Mouse (Mus musculus) layer of hippocampus, adult 9-10 months (tissue): ENCODE results near the gene Ncstn.

Experiments
- DNase-seq: peaks from one replicate; pipeline ENCODE4 v3.0.0; 2022; ENCODE audit warnings: low spot score

Gene Ncstn

DNA sequence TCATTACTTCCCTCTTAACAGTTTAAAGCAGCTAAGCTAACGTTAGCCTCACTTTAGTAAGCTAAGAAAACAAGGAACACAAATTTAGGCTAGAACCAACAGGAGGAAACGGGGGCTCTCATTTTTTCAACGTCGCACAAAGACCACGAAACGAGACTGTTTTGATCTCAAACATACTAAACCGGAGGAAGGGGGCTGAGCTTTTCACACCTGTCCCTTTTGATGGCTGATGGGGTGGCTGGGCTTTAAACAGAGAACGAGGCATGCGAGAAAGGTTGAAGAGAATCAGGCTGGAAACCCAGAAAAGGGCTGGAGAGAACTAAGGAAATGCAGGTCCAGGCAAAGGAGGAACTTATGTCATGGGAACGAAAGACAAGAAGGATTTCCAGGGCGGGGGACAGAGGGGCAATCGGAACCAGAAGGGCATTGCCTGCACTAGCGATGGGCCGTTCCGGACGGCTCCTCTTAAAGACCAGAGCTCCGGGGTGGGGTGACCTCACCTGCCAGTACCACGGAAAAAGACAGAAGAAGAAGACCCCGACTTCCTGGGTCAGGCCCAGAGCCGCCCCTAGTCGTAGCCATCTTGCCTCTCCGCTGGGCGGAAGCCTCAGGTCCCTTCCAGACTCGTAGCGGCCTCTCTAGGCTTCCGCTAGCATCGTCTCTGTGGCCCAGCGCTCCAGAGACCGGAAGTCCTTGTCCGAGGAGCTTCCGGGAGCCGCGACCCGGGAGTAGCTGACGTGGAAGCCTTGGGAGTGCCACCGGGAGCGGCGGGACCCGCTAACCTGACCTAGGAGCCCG, at the start of gene Ncstn, which contains the start of gene Copa:
Ncstn (minus strand) TSS at position 695 of the 798 bp plus-strand sequence.
Copa (plus strand) TSS at position 429 of the 798 bp plus-strand sequence.
- DNase-seq = peak; percentile 85

GRCm38 (mm10) chr1:172132319-172132718, 49.7 kb upstream of the Ncstn start:
- no peak for DNase-seq

DNA sequence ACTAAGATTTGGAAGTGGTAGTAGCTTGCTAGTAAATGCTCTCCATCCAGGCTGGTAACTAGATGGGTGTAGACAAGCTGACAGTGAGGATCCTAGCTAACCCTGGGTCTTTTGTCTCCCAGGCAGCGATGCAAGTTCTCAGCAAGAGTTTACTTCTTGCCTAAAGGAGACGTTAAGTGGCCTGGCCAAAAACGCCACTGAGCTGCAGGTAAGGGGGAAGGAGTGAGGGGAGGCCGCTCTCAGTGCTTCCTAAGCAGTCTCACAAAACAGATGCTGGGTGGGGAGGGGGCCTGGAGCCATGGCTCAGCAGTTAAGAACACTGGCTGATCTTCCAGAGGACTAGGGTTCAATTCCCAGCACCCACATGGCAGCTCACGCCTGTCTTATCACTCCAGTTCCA, 47.2 kb upstream of the Ncstn start:
- DNase-seq = no peak

GRCm38 (mm10) chr1:172129108-172129507, 46.5 kb upstream of the Ncstn start:
- no peak for DNase-seq

DNA sequence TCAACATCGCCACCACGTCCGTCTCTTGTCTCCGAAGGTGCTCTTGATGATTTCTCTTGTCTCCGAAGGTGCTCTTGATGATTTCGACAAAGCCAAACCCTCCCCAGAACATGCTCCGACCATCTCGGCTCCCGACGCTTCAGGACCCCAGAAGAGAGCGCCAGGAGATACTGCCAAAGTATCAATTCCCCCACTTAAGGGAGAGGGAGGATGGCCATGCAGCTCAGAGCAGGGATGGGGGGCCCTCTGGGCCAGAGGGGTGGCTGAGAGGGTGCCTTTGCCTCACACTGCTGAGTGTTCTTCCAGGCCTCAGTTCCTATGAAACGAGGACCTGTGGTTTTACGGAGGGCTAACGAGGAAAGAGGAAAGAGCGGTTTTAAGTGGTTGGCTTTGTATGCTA, 46.0 kb upstream of the Ncstn start:
- no peak for DNase-seq

DNA sequence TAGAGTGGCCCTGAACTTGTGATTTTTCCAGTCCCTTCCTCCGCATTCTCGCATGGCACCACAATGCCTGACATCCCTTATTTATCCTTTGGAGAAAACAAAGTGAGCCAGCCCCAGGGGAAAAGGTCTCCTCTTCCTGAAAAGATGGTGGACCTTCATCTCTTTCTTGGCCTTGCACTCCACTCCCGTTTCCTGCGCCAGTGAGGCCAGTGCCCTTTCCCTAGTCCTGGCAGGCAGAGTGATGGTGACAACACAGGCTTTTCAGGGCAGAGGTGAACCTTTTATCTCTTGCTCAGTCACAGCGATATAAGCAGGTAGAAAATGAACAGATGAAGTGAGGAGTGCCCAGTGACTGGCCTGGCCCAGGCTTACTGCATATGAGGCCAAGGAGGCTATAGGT, 44.9 kb upstream of the Ncstn start:
- DNase-seq = no peak

DNA sequence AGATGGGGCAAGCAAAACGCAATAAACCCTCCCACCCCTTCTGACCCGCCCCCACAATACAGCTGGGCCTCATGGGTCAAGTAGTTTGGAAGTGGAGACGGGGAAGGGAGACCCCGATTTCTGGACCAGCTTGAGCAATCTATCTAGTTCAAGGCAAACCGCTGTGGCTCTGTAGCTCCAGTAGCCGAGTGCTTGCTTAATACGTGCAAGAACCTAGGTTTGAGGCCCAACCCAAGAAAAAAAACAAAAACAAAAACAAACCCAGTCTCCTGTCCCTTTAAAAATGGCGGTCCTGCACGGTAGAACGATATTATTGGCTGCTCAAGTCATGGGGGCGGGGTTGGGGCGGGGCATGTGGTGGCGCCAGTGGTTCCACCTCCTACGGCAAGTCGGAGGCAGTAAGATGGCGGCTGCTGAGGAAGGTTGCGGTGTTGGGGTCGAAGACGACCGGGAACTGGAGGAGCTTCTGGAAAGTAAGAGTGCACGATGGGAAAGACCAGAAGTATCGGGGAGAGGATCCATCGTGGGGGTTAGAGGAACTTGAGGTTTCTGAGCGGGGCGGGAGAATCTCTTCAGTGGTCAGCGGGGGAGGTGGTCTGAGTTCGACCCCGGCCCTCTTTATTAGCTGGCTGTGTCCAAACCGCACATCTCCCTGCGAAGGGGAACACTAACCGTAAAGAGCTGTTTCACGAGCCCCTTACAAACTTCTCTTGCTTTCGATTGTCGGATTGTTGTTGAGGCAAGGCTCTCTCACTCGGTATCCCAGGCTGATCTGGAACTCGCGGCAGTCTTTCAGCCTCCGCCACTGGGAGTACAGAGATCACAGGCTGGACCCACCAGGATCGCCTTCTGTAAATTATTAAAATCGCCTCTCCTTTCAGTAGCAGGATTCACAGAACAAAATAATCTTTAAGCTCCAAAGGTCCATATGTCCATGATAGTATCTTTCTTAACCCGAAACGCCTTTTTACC, 44.1 kb upstream of the Ncstn start, which contains the start of gene Pex19:
Pex19 (plus strand) TSS at position 380 of the 972 bp plus-strand sequence.
- DNase-seq = peak; percentile 27

DNA sequence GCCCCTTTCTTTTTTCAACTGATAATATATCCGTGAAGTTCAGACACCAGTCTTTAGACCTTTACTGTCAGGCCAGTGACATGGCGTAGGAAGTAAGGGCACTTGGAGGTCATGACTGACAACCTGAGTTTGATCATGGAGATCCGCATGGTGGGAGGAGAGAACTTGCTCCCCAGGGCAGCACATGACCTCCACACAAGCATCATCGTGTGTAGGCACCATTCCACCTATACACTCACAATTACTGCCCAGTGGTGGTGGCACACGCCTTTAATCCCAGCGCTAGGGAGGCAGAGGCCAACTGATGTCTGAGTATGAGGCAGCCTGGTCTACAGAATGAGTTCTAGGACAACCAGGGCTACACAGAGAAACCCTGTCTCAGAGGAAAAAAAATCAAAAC, 42.0 kb upstream of the Ncstn start:
- DNase-seq = no peak

DNA sequence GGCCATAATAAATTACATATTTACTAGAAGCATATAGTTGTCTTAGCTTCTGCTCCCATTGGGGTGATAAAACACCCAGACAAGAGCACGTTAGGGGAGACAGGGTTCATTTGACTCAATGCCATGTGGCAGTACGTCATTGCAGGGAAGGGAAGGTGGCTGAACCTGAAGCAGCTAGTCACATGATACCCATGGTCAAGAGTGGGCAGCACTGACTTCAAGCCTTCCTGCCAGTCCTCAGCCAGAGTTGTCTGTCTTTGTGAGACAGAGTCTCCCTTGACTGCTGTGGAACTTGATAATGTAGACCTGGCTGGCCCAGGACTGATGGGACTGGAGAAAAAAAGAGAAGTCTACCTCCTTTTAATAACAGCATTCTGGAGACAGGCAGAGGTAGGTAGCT, 40.1 kb upstream of the Ncstn start:
- DNase-seq = no peak

GRCm38 (mm10) chr1:172119720-172120119, 37.1 kb upstream of the Ncstn start:
- DNase-seq = peak; percentile 33

DNA sequence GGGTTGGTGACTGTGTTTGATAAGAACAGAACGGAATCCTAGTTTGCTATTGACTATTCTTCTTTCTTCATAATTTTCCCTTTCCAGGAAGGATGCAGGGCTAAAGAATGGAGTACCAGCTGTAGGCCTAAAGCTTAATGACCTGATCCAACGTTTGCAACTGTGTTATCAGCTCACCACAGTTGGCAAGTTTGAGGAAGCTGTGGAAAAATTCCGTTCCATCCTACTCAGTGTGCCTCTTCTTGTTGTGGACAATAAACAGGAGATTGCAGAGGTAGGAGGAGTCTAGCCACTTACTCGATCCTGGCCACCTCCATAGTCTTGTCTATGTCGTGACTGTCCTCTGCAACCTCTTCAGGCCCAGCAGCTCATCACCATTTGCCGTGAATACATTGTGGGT, 36.5 kb upstream of the Ncstn start:
- DNase-seq = no peak

DNA sequence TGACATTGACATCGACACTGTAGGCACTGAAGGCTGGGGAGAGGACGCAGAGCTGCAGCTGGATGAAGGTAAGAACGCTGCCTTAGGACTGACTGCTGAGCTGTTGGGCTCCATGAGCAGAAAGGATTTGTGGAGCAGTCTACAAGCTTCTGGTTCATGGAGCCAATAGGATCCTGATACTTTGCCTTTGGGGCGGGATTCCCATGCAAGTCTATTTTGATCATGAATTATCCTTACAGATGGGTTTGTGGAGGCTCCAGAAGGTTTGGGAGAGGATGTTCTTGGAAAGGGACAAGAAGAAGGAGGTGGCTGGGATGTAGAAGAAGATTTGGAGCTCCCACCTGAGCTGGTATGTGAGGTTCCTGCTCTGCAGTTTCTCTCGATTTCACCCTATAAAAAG, 34.4 kb upstream of the Ncstn start:
- no peak for DNase-seq

DNA sequence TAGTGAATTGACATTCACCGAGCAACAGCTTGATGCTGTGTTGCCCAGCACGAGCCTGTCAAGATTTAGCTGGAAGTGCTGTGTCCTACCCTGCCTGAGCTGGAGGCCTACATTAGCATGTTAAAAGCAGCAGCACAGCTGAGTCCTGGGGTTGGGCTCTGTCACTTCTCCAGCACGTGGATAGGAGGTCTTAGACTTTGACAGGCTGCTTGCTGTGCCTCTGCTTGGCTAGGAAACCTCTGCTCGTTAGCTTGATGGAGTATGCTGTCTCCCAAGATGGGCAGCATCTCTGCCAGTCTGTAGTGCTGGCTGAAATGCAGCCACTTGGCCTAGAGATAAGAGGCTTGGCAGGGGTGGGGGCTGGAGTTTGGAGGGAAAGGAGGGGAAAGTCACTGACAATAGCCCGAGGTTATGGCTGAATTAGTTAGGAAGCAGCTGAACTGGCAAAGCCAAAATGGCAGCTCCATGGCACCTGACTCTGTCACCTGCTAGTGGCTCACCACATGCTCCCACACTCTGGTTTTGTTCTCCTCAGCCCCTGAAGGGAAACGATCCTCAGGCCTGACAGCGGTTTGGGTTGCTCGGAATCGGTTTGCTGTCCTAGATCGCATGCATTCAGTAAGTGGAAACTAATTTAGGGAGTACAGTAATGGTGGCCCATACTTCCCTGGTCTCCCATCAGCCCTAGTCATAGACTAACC, 25.3 kb upstream of the Ncstn start:
- no peak for DNase-seq

DNA sequence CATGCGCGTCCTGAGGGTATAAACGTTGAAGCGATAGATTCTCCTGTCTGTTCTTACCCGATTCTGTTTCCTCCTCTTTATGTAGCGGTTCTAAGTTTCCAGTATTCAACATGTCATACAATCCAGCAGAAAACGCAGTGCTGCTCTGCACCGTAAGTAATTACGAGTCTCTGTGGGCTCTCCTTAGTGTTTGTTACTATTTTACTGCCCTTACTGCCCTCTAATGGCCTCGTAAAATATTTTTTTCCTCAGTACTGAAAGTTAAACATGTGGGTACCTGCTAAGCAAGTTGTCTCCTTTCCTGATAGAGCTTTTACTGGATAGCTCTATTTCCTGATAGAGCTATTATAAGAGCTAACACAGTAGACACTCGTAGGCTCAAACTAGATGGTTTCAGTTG, 22.5 kb upstream of the Ncstn start:
- no peak for DNase-seq

- DNase-seq = no peak
Measured at GRCm38 (mm10) chr1:172103619-172104018, 21.0 kb upstream of the Ncstn start.

DNA sequence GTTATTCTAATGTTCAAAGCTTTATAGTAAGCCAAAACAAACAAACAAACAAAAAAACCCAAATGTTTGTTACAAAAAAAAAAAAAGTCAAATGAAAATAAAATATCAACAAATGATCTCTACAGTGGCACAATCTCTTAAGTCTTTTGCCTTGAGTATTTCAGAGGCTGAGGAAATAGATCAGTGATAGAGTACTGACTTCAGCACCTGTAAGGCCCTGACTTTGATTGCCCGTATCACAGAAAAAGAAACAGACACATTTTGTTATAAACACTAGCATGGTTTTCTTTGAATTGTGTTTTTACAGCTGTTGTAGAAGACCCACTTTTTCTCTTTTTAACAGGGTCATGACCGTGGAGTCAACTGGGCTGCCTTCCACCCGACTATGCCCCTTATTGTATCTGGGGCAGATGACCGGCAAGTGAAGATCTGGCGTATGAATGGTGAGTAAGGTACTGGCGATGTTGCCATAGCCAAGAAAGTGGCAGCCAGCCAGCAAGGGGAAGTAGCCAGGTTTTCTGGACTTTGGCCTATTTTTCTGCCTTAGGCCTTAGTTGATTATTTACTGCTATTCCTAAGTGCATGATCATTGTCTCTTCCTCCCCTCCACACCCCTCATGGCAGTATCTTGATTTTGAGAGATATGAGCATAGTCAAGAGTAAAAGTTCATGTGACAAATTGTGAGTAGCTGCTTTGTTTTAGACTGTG, 16.9 kb upstream of the Ncstn start:
- DNase-seq = no peak

GRCm38 (mm10) chr1:172095202-172095601, 12.6 kb upstream of the Ncstn start:
- DNase-seq = no peak

DNA sequence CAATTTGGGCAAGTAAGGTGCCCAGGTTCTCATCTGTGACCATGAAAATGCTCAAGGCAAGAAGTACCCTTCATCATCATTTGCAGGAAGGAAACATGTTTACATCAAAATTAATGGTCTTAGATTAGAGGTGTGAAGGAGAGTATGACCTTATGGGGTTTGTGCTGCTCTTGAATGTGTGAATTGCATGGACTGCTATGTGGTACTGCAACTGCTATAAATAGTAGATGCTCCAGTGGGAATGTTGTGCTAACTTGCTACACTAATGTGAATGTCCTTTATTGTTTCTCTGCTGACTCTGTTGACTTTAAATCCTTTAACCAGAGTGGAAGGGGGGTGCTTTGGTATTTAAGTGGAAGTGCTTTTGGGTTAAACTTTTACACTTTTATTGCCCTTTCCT, 11.7 kb upstream of the Ncstn start:
- DNase-seq = no peak

GRCm38 (mm10) chr1:172093522-172093921, 10.9 kb upstream of the Ncstn start:
- DNase-seq = no peak

DNA sequence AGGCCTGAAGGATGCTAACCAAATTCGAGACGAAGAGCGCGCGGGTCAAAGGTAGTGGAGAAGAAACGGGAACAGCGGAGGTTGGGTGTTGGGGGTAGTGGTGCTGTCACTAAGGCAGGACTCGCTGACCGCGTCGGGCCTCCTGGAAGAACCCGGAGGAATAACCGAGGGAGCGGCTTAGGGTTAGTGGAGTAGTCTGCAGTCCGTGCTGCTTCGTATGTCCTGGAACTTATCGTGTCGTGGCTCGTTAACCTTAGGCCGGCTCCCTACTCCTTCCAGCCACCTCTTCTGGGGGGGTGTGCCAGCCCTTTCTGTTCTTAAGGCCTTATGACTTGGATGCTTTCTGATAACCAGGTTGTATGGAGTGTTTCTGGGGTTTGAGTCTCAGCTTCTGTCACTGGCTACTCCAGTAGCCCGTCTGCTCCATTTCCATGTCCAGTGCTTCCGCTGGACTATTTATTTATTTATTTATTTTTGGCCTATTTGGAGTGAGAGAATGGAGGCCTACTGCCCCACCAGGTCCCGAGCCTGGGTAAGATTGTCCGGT, 377 bp upstream of the Ncstn start:
- DNase-seq = no peak

DNA sequence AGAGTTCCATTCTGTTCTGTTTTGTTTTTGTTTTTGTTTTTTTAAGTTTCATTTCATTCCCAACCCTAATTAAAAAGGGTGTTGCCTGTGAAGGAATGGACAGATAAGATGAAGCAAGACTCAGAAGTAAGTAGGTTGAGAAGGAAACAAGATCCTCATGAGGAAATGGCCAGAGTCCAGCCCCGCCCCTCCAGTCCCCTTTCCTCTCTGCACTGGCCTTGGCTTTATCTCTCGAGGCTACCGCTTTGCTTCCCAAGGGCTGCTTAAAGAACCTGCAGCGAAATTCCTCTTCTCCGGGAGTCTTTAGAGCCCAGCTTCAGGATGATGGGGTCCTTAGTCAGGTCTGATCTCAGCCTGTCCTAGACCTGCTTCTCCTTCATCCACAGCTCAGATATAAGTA, 4.6 kb downstream of the Ncstn start:
- DNase-seq = no peak
